Mouse (Mus musculus) heart, embryonic 12.5 days (tissue): ENCODE results near the gene Tas2r136. TPM values are rescaled to one million over a fixed set of nuclear protein-coding genes. Genes with fewer than 3 reads are reported as not detected.

Experiments
- ATAC-seq: fragments of 200-750 bp; cut with Nextera tagmentation; 2 replicates; pipeline ENCODE4 v1.8.0; 2017; ENCODE audit warnings: moderate TSS enrichment, moderate library complexity; ENCODE audit not compliant: insufficient number of reproducible peaks, low FRiP score
- H3K27ac ChIP-seq: fragments of 300-500 bp; sonication (generic); 2 replicates; pipeline ENCODE4 v1.5.1; 2016; ENCODE audit warnings: mild to moderate bottlenecking, moderate library complexity; ENCODE audit not compliant: poor library complexity, severe bottlenecking
- H3K27me3 ChIP-seq: fragments of 300-500 bp; sonication (generic); replicated peaks from 2 replicates; pipeline ENCODE4 v1.6.1; 2016; ENCODE audit warnings: mild to moderate bottlenecking, moderate library complexity
- H3K36me3 ChIP-seq: fragments of 300-500 bp; sonication (generic); 2 replicates; pipeline ENCODE4 v1.6.1; 2016; ENCODE audit warnings: mild to moderate bottlenecking, moderate library complexity
- H3K4me1 ChIP-seq: fragments of 300-500 bp; sonication (generic); replicated peaks from 2 replicates; pipeline ENCODE4 v1.6.1; 2016; ENCODE audit warnings: mild to moderate bottlenecking
- H3K4me2 ChIP-seq: fragments of 300-500 bp; sonication (generic); 2 replicates; pipeline ENCODE4 v1.6.1; 2016; ENCODE audit warnings: mild to moderate bottlenecking, moderate library complexity
- H3K4me3 ChIP-seq: fragments of 300-500 bp; sonication (generic); 2 replicates; pipeline ENCODE4 v1.5.1; 2016; ENCODE audit warnings: mild to moderate bottlenecking
- H3K9ac ChIP-seq: fragments of 300-500 bp; sonication (generic); 2 replicates; pipeline ENCODE4 v1.6.1; 2016; ENCODE audit warnings: mild to moderate bottlenecking, moderate library complexity
- H3K9me3 ChIP-seq: fragments of 300-500 bp; sonication (generic); replicated peaks from 2 replicates; pipeline ENCODE4 v1.6.1; 2016; ENCODE audit warnings: mild to moderate bottlenecking, moderate library complexity
- WGBS: fragments of 180-500 bp; shearing (Covaris S2); methylation state at CpG from one replicate; pipeline ENCODE4 v1.1.7; 2016; 5-methylcytosine and 5-hydroxymethylcytosine counted together
- polyA plus RNA-seq: library from polyadenylated mRNA; unstranded; fragments of >200 nt; fragmentation: Nextera tagmentation; extraction: Ambion mirVana; gene quantifications from 2 replicates; pipeline ENCODE4 v1.2.1, GENCODE M21; 2016

Tas2r136 gene
- not detected in 2 replicates for polyA plus RNA-seq

DNA sequence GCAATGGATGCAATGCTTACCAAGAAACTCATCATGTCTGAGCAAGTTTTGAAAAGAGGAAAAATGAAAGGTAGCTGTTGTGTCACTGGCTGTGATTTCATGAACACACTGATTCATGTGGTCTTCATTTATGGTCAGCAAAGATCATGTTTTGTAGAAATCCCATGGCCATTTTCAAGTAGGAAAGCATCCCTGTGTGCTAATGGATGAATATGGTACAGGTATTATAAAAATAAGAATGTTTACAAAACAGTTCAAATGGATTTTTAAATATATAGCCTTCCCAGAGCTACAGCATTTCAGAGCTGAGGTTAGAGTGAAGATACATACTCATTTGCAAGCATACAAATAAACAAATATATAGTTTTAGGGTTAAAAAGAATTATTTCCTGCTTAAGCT is at the start of gene Tas2r136:
Tas2r136 (minus strand) TSS at position 101 of the 400 bp plus-strand sequence.
- no peaks in the 10 kb centered on the region for H3K4me1 ChIP-seq
- H3K27ac ChIP-seq = no peak within 1 kb of the TSS
- no peak within 1 kb of the TSS for H3K4me3 ChIP-seq
- H3K4me2 ChIP-seq = no peak within 1 kb of the TSS
- H3K9ac ChIP-seq = no peak within 1 kb of the TSS
- H3K9me3 ChIP-seq = no peaks in the 10 kb centered on the region
- H3K36me3 ChIP-seq = no peaks in the 10 kb centered on the region
- H3K27me3 ChIP-seq = no peaks in the 10 kb centered on the region
- ATAC-seq = no peak

DNA sequence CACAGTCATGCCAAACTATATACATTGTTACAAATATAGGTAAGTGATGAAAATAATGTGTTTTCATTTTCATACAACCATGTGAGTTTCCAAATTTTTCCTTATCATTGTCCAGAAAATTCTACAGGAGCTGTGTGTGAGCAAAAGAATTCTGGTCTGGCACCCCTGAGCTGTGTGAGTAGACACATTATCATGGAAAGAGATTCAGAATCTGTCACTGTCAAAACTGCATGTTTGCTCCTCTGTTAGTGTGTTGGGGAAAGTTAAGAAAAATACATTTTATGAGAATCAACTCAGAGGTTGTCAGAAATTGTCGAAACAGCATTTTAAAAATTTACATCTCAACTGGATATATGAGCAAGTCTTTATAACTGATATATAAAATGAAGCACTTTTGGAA is 24.6 kb upstream of the Tas2r136 start, which contains the start of gene Tas2r117:
Tas2r117 (plus strand) TSS at position 301 of the 400 bp plus-strand sequence.
- Histone ChIP-seq H3K4me3 (no peak within 1 kb of the TSS), H3K4me1 (no peaks in the 10 kb centered on the region), H3K27me3 (no peaks in the 10 kb centered on the region), H3K36me3 (no peaks in the 10 kb centered on the region), H3K9ac (no peak within 1 kb of the TSS), H3K9me3 (0 out of 2 replicates have a peak, but pooled peaks cover under 1% of the 10 kb centered on the region), H3K4me2 (no peak within 1 kb of the TSS), H3K27ac (no peak within 1 kb of the TSS)
- 75% methylated on average over 1 of the region's 1 CpGs for WGBS
- ATAC-seq = no peak

DNA sequence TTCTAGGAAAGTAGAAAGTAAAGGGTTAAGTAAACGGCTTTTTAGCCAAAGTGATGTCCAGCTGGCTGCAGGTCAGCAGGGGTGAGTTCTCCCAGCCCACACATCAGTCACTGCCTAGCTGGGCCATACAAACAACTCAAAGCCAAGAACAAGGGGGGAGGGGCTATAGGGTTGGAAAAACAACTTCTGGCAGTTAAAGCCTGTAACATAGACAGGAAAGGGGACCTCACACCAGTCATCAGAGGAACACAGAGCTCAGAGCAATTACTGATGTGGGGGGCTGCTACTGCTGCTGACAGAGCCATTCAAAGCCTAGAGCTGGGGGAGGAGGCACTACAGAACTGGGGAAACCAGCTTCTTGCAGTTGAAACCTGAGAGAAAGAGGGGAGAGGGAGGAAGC is 17.4 kb upstream of the Tas2r136 start:
- H3K4me1 ChIP-seq = no peaks in the 10 kb centered on the region
- WGBS = 18% methylated on average over 1 of the region's 1 CpGs
- H3K27me3 ChIP-seq = no peaks in the 10 kb centered on the region
- no peak overlapping the region for H3K4me3 ChIP-seq
- H3K4me2 ChIP-seq = no peak overlapping the region
- H3K36me3 ChIP-seq = no peaks in the 10 kb centered on the region
- H3K9me3 ChIP-seq = peaks cover 30% of the 10 kb centered on the region
- no peak overlapping the region for H3K27ac ChIP-seq
- no peak for ATAC-seq
- no peak overlapping the region for H3K9ac ChIP-seq

DNA sequence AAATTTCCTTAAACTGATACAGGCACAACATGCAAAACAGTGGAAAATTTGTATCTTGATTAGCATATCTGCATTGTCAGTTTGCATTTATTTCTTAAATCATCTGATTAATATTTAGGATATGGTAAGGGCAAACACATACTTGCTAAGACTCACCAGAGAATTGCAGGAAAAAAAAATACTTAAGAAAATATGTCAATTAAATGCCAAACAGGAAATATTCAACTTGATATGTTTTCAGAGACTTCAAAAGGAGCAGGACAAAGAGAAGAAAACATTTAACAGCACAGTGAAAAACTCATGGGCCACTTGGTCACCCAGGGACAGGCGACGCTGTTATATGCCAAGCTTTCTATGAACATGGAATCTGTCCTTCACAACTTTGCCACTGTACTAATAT is 16.1 kb downstream of the Tas2r136 start, which contains the start of gene Tas2r102:
Tas2r102 (plus strand) TSS at position 301 of the 400 bp plus-strand sequence.
- Histone ChIP-seq H3K4me3 (no peak within 1 kb of the TSS), H3K9ac (no peak within 1 kb of the TSS)
- WGBS = 87% methylated on average over 2 of the region's 2 CpGs

DNA sequence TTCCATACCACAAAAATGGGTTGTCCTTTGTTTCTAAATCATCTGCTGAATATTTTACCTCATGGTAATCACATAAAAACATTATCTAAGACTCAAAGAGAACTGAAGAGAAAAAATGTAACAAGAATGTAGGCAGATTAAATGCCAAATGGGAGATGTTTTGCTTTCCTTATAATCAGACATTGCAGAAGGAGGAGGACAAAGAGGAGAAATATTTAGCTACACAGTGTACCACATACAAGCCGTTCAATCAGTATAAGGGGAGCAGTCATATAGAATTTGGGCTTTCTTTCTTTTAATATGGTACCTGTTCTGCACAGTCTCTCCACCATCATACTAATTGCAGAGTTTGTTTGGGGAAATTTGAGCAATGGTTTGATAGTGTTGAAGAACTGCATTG is 23.5 kb downstream of the Tas2r136 start, which contains the start of gene Tas2r124:
Tas2r124 (plus strand) TSS at position 301 of the 400 bp plus-strand sequence.
- ATAC-seq = no peak
- H3K4me2 ChIP-seq = no peak within 1 kb of the TSS
- no peak within 1 kb of the TSS for H3K9ac ChIP-seq
- H3K4me1 ChIP-seq = no peaks in the 10 kb centered on the region
- H3K9me3 ChIP-seq = no peaks in the 10 kb centered on the region
- no peaks in the 10 kb centered on the region for H3K27me3 ChIP-seq
- H3K36me3 ChIP-seq = no peaks in the 10 kb centered on the region
- H3K4me3 ChIP-seq = no peak within 1 kb of the TSS
- 58% methylated on average over 1 of the region's 1 CpGs for WGBS
- H3K27ac ChIP-seq = no peak within 1 kb of the TSS

More for the DNA sequence above, 16.1 kb downstream of the Tas2r136 start, which contains the start of gene Tas2r102:
- Histone ChIP-seq H3K4me2 (no peak within 1 kb of the TSS), H3K4me1 (no peaks in the 10 kb centered on the region), H3K27me3 (no peaks in the 10 kb centered on the region), H3K27ac (no peak within 1 kb of the TSS), H3K36me3 (no peaks in the 10 kb centered on the region), H3K9me3 (no peaks in the 10 kb centered on the region)
- ATAC-seq = no peak

DNA sequence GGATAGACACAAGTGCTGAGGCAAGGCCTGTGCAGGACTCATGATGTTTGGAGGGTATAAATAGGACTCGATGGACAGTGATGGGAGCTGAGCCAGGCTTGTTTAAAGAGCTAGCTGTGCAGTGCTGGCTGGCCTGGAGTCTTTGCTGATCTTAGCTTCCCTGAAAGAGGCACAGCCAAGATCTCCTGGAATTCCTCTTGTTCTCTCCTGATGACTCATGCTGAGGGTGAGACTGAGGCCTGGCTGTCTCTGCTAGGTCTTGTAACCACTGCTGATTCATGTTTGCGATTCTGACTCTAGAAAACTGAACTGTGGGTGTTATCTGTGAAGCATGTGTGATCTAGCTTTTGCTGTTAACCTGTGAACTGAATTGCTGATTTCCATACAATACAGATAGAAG is 27.8 kb downstream of the Tas2r136 start:
- Histone ChIP-seq H3K9ac (no peak overlapping the region), H3K4me1 (no peaks in the 10 kb centered on the region), H3K27ac (no peak overlapping the region), H3K27me3 (no peaks in the 10 kb centered on the region), H3K4me2 (no peak overlapping the region), H3K9me3 (no peaks in the 10 kb centered on the region), H3K36me3 (no peaks in the 10 kb centered on the region), H3K4me3 (no peak overlapping the region)
- no peak for ATAC-seq
- WGBS = 54% methylated on average over 2 of the region's 2 CpGs

DNA sequence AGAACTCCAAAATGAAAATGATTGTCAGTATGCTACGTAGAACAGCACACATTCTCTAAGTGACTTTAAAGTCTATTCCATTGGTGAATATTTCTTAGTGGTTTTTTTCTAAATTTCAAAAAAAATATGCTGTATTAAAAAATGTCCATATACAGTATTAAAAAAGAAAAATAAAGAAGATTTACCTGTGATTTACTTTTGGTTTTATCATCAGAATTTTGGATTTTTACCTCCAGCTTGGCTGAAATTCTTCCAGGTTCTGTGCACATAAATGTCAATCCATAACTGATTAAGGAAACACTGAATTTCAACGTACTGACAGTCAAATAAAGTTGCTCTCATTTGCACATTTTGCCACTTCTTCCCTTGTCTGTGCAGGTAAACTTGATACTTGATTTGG is 40.0 kb downstream of the Tas2r136 start, which contains the start of gene Tas2r115:
Tas2r115 (minus strand) TSS at position 101 of the 400 bp plus-strand sequence.
- Histone ChIP-seq H3K4me2 (no peak within 1 kb of the TSS), H3K36me3 (no peaks in the 10 kb centered on the region), H3K9me3 (peaks cover 4% of the 10 kb centered on the region; the same call in 1 of the 2 replicates), H3K9ac (no peak within 1 kb of the TSS), H3K27me3 (no peaks in the 10 kb centered on the region), H3K27ac (no peak within 1 kb of the TSS), H3K4me1 (no peaks in the 10 kb centered on the region), H3K4me3 (no peak within 1 kb of the TSS)
- ATAC-seq = no peak
- WGBS = 71% methylated on average over 2 of the region's 2 CpGs

Other genes with a start within 250 kb of the Tas2r136 start
- not detected in 2 replicates for gene Prh1, start 208.4 kb downstream of the Tas2r136 start, polyA plus RNA-seq
- not detected in 2 replicates for gene Prp2, start 182.2 kb downstream of the Tas2r136 start, polyA plus RNA-seq
- gene A630073D07Rik, start 126.6 kb downstream of the Tas2r136 start, polyA plus RNA-seq = not detected in 2 replicates
- gene Tas2r120, start 121.2 kb downstream of the Tas2r136 start, polyA plus RNA-seq = not detected in 2 replicates
- not detected in 2 replicates for gene Tas2r121, start 77.2 kb downstream of the Tas2r136 start, polyA plus RNA-seq
- not detected in 2 replicates for gene Tas2r122, start 66.2 kb downstream of the Tas2r136 start, polyA plus RNA-seq
- not detected in 2 replicates for gene Tas2r115, start 40.1 kb downstream of the Tas2r136 start, polyA plus RNA-seq
- gene Tas2r124, start 23.4 kb downstream of the Tas2r136 start, polyA plus RNA-seq = not detected in 2 replicates
- not detected in 2 replicates for gene Tas2r102, start 16.0 kb downstream of the Tas2r136 start, polyA plus RNA-seq
- gene Tas2r117, start 24.7 kb upstream of the Tas2r136 start, polyA plus RNA-seq = not detected in 2 replicates
- not detected in 2 replicates for gene Tas2r123, start 69.0 kb upstream of the Tas2r136 start, polyA plus RNA-seq
- gene Tas2r116, start 77.3 kb upstream of the Tas2r136 start, polyA plus RNA-seq = not detected in 2 replicates
- not detected in 2 replicates for gene Tas2r110, start 89.8 kb upstream of the Tas2r136 start, polyA plus RNA-seq
- not detected in 2 replicates for gene Tas2r113, start 114.8 kb upstream of the Tas2r136 start, polyA plus RNA-seq
- gene Tas2r125, start 131.5 kb upstream of the Tas2r136 start, polyA plus RNA-seq = not detected in 2 replicates
- gene Tas2r129, start 172.9 kb upstream of the Tas2r136 start, polyA plus RNA-seq = not detected in 2 replicates
- not detected in 2 replicates for gene Tas2r131, start 179.8 kb upstream of the Tas2r136 start, polyA plus RNA-seq
- gene Tas2r109, start 202.8 kb upstream of the Tas2r136 start, polyA plus RNA-seq = not detected in 2 replicates